ENCODE assay signal across 21 mouse cellular contexts in genomic region chr6:99228336-99228870, GRCm38 (mm10).
DNase-seq lines count a peak whose midpoint lies in the region; TF ChIP-seq lines count a peak whose summit lies in the region.
"Had no signal": no experiment of that assay in that cellular context is flagged by ENCODE, and none has a peak within 500 bp of the region (broad histone marks: within the 10 kb centered on the region; RNA-seq: fewer than 3 reads in every experiment).

No protein-coding gene starts in this region.

- peak; percentile 46 to 56 for DNase-seq in cerebellum, postnatal 10 days
- no peak for DNase-seq in cerebellum, adult 8-10 months
- peak; percentile 23 to 30 for DNase-seq in heart, adult 18-20 months
- no peak for DNase-seq in heart, postnatal 36 days
- peak; percentile 11 to 28 for DNase-seq in layer of hippocampus, postnatal 14 days (ENCODE audit: low spot score in 2 of 2)
- DNase-seq in layer of hippocampus, postnatal 36 days = no peak
- DNase-seq in lung, postnatal 14 days = peak; percentile 10
- DNase-seq in lung, adult 2 months = no peak
- DNase-seq: adrenal gland, postnatal 10 days; cerebellum, adult 11 months; cerebellum, adult 9-11 months; kidney, adult 8-10 months; kidney, postnatal 4 days; midbrain, embryonic 14.5 days; right cerebral cortex, postnatal 4 days; thymus, adult 18-20 months; thymus, postnatal 25 days had no signal

- intact Hi-C loops in heart, postnatal 36 days (cut with DNase I) = no loop called here

- no peaks in the 10 kb centered on the region for H3K4me1 ChIP-seq in lung, adult 2 months (ENCODE audit: control insufficient read depth, insufficient read depth, low read length)
- H3K4me1 ChIP-seq: embryonic facial prominence, embryonic 15.5 days had no signal

- no peak overlapping the region for H3K4me3 ChIP-seq in lung, adult 2 months (replicated peaks; ENCODE audit: extremely low read depth, low read depth, low read length)
- H3K4me3 ChIP-seq: embryonic facial prominence, embryonic 10.5 days; embryonic facial prominence, embryonic 15.5 days; forebrain, embryonic 13.5 days; hindbrain, embryonic 13.5 days had no signal

- no peak for TF ChIP-seq CTCF in lung, adult 2 months (IDR thresholded peaks at IDR 0.05; ENCODE audit: insufficient read depth, low read length)

- no peak for TF ChIP-seq POLR2A in lung, adult 2 months (IDR thresholded peaks at IDR 0.05; ENCODE audit: borderline replicate concordance, extremely low read depth, low read depth, low read length)

- WGBS in lung, adult 2 months = 71% methylated on average over 6 of the region's 6 CpGs

Comparison
In these comparisons a context has a peak if more than half of its experiments do, and no peak if none do; other contexts are left out.
1. DNase-seq: peak in cerebellum, postnatal 10 days (2 of 2), heart, adult 18-20 months (2 of 2), layer of hippocampus, postnatal 14 days (2 of 2) and lung, postnatal 14 days (single experiment); none in cerebellum, adult 8-10 months (single experiment), heart, postnatal 36 days (0 of 2), layer of hippocampus, postnatal 36 days (0 of 2) and lung, adult 2 months (single experiment).